Mouse (Mus musculus) left cerebral cortex, adult 8-10 months (tissue): ENCODE data around the gene Ctr9. TPM values are rescaled to one million over a fixed set of nuclear protein-coding genes. Genes with fewer than 3 reads are reported as not detected.

Source experiments
- DNase-seq, 2 experiments: peaks; one replicate each; pipeline ENCODE4 v3.0.0; 2022; ENCODE audit warnings: low spot score in 2 of 2
- total RNA-seq, 4 experiments: library from RNA; stranded (reverse); gene quantifications; 2 replicates each; pipeline ENCODE4 v1.2.4; 2022

The Ctr9 gene
- total RNA-seq, 4 experiments from 2014 or later = 38.2 to 40.9 (median 39.2) TPM

DNA sequence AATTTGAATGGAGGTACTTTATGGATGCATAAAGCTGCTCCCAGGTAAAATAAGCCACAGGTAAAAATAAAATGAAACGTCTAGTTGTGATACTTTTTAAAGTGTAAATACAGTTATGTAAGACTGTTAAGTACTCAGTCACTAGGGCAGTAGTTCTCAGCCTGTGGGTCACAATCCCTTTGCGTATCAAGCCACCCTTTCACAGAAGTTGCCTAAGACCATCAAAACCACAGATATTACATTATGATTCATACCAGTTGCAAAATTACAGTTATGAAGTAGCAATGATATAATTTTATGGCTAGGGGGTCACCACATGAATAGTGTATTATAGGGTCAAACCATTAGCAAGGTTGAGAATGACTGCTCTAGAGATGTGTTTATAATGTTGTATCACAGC is 66.4 kb downstream of the Ctr9 start:
- no peak for DNase-seq

DNA sequence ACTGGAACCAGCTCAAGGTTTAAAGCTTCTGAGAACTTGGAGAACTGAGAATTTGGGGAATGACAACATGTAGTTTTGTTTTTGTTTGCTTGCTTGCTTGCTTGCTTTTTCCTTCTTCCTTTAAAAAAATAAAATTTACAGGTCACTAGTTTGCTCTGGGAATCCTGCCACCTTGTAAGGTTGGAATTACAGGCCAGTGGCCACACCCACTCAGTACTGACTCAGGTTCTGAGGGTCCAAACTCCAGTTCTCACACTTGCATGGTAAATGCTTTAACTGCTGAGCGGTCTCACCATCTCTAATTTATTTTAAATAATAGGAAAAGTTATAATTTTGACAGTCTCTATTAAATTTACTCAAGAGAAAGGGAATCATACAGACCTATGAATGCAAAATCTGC is 69.4 kb downstream of the Ctr9 start:
- no peak for DNase-seq

Other genes with a start within 250 kb of the Ctr9 start
- gene Rnf141, start 184.5 kb upstream of the Ctr9 start, total RNA-seq = 10 to 100 TPM; 68.5 to 87.3 (median 77.0) TPM
- 1 to 10 TPM in 2 of 4 experiments, under 1 TPM in 2; 0.84 to 1.4 (median 0.99) TPM for gene Lyve1, start 165.7 kb upstream of the Ctr9 start, total RNA-seq
- gene Mrvi1, start 46.5 kb upstream of the Ctr9 start, total RNA-seq = 1 to 10 TPM; 2.1 to 3.6 (median 3.3) TPM
- gene Eif4g2, start 54.1 kb downstream of the Ctr9 start, total RNA-seq = 100 to 1,000 TPM; 569 to 611 (median 588) TPM